Mouse (Mus musculus) testis, adult 2 months (tissue): ENCODE data around the gene Prune2.

ENCODE experiments used
- CTCF ChIP-seq: fragments of 200-500 bp; IDR thresholded peaks from 2 replicates; pipeline ENCODE4 v1.5.1; 2012; ENCODE audit warnings: low read depth, mild to moderate bottlenecking, inconsistent platforms, low read length, moderate library complexity; ENCODE audit not compliant: control insufficient read depth, insufficient read depth, insufficient replicate concordance
- POLR2A ChIP-seq: fragments of 200-500 bp; IDR thresholded peaks from 2 replicates; pipeline ENCODE4 v1.6.1; 2012; ENCODE audit warnings: low read depth, mild to moderate bottlenecking, inconsistent platforms, low read length, moderate library complexity; ENCODE audit not compliant: control insufficient read depth

GRCm38 (mm10) chr19:16997915-16998314 lies 42.0 kb downstream of the Prune2 start:
- TF ChIP-seq POLR2A: no peak
- no peak for TF ChIP-seq CTCF
